Mouse (Mus musculus): Measurements from ENCODE around the gene Cabin1. TPM values are rescaled to one million over a fixed set of nuclear protein-coding genes. Genes with fewer than 3 reads are reported as not detected.

The Cabin1 gene
- polyA plus RNA-seq, 1 experiment = 19.7 TPM

GRCm38 (mm10) chr10:75605162-75605846 is 158.8 kb downstream of the Cabin1 start:
- Histone ChIP-seq H3K27ac (ENCODE audit: control insufficient read depth, insufficient read depth, low read depth, low read length) (no peak overlapping the region), H3K4me3 (ENCODE audit: control insufficient read depth, low read depth, low read length) (no peak overlapping the region), H3K4me1 (ENCODE audit: control insufficient read depth, insufficient read depth, low read length) (peaks cover 19% of the 10 kb centered on the region), H3K27me3 (ENCODE audit: control insufficient read depth, insufficient read depth, low read length) (no peaks in the 10 kb centered on the region), H3K36me3 (ENCODE audit: control insufficient read depth, insufficient read depth, low read length) (no peaks in the 10 kb centered on the region)
- TF ChIP-seq CTCF (IDR thresholded peaks at IDR 0.05; ENCODE audit: control insufficient read depth, insufficient read depth, insufficient replicate concordance, low read depth, low read length) = peak; percentile 85
- no peak for TF ChIP-seq POLR2A (IDR thresholded peaks at IDR 0.05; ENCODE audit: control insufficient read depth, low read depth, low read length)

GRCm38 (mm10) chr10:75600189-75600730 is 163.9 kb downstream of the Cabin1 start:
- Histone ChIP-seq H3K4me3 (ENCODE audit: control insufficient read depth, low read depth, low read length) (no peak overlapping the region), H3K27ac (ENCODE audit: control insufficient read depth, insufficient read depth, low read depth, low read length) (no peak overlapping the region), H3K36me3 (ENCODE audit: control insufficient read depth, insufficient read depth, low read length) (no peaks in the 10 kb centered on the region), H3K4me1 (ENCODE audit: control insufficient read depth, insufficient read depth, low read length) (peaks cover 5% of the 10 kb centered on the region), H3K27me3 (ENCODE audit: control insufficient read depth, insufficient read depth, low read length) (no peaks in the 10 kb centered on the region)
- no peak for TF ChIP-seq CTCF (IDR thresholded peaks at IDR 0.05; ENCODE audit: control insufficient read depth, insufficient read depth, insufficient replicate concordance, low read depth, low read length)
- TF ChIP-seq POLR2A (IDR thresholded peaks at IDR 0.05; ENCODE audit: control insufficient read depth, low read depth, low read length) = no peak

Other genes starting within 250 kb of the Cabin1 start
- 21.9 and 26.4 TPM in 2 replicates for gene Snrpd3, start 246.8 kb downstream of the Cabin1 start, polyA plus RNA-seq (2012; rRNA removed)
- gene Gucd1, start 246.4 kb downstream of the Cabin1 start, polyA plus RNA-seq (2012; rRNA removed) = 14.9 and 15.1 TPM in 2 replicates
- gene Lrrc75b, start 204.0 kb downstream of the Cabin1 start, polyA plus RNA-seq (2012; rRNA removed) = 0.98 and 1.1 TPM in 2 replicates
- gene Ggt1, start 202.7 kb downstream of the Cabin1 start, polyA plus RNA-seq (2012; rRNA removed) = 1.6 and 2.0 TPM in 2 replicates
- gene Ggt5, start 175.0 kb downstream of the Cabin1 start, polyA plus RNA-seq (2012; rRNA removed) = 5.4 TPM in 2 replicates
- 4.0 and 4.7 TPM in 2 replicates for gene Susd2, start 120.3 kb downstream of the Cabin1 start, polyA plus RNA-seq (2012; rRNA removed)
- gene Ddt, start 9.1 kb upstream of the Cabin1 start, polyA plus RNA-seq (2012; rRNA removed) = 310 and 393 TPM in 2 replicates
- gene Gm20441, start 16.6 kb upstream of the Cabin1 start, polyA plus RNA-seq (2012; rRNA removed) = 0.19 TPM in 1 of 2 replicates, not detected in the other
- gene Gstt3, start 17.1 kb upstream of the Cabin1 start, polyA plus RNA-seq (2012; rRNA removed) = 40.0 and 41.9 TPM in 2 replicates
- 7.0 and 8.9 TPM in 2 replicates for gene Gstt1, start 34.2 kb upstream of the Cabin1 start, polyA plus RNA-seq (2012; rRNA removed)
- gene Gstt4, start 58.2 kb upstream of the Cabin1 start, polyA plus RNA-seq (2012; rRNA removed) = 500 and 561 TPM in 2 replicates
- gene Gstt2, start 73.1 kb upstream of the Cabin1 start, polyA plus RNA-seq (2012; rRNA removed) = 159 and 168 TPM in 2 replicates
- gene Mif, start 95.9 kb upstream of the Cabin1 start, polyA plus RNA-seq (2012; rRNA removed) = 261 and 275 TPM in 2 replicates
- gene Derl3, start 129.1 kb upstream of the Cabin1 start, polyA plus RNA-seq (2012; rRNA removed) = 120 and 145 TPM in 2 replicates
- gene Smarcb1, start 157.3 kb upstream of the Cabin1 start, polyA plus RNA-seq (2012; rRNA removed) = 41.7 and 43.9 TPM in 2 replicates
- 64.5 and 78.9 TPM in 2 replicates for gene Chchd10, start 168.8 kb upstream of the Cabin1 start, polyA plus RNA-seq (2012; rRNA removed)
- 6.9 and 7.5 TPM in 2 replicates for gene Mmp11, start 172.2 kb upstream of the Cabin1 start, polyA plus RNA-seq (2012; rRNA removed)
- 1.1 and 1.3 TPM in 2 replicates for gene Gm867, start 176.3 kb upstream of the Cabin1 start, polyA plus RNA-seq (2012; rRNA removed)
- gene Vpreb3, start 178.7 kb upstream of the Cabin1 start, polyA plus RNA-seq (2012; rRNA removed) = 1.2 and 2.3 TPM in 2 replicates
- gene Gm5134, start 190.2 kb upstream of the Cabin1 start, polyA plus RNA-seq (2012; rRNA removed) = 20.6 and 22.2 TPM in 2 replicates